Mouse (Mus musculus) G1E (cell line): Measurements from ENCODE around the gene Gpr27.

Source experiments
- CTCF ChIP-seq: IDR thresholded peaks from 2 replicates; pipeline ENCODE4 v1.5.1; 2012; ENCODE audit warnings: low read depth, low read length, inconsistent platforms, mixed read lengths
- GATA1 ChIP-seq: IDR thresholded peaks from 2 replicates; pipeline ENCODE4 v1.6.1; 2012; ENCODE audit warnings: borderline replicate concordance, low read length, inconsistent platforms, mixed read lengths
- GATA2 ChIP-seq: IDR thresholded peaks from 2 replicates; pipeline ENCODE4 v1.6.1; 2012; ENCODE audit warnings: low read depth, low read length, inconsistent platforms, borderline replicate concordance
- POLR2AphosphoS5 ChIP-seq: IDR thresholded peaks from 2 replicates; pipeline ENCODE4 v1.6.1; 2012; ENCODE audit warnings: low read depth, low read length, inconsistent platforms; ENCODE audit not compliant: insufficient replicate concordance
- TAL1 ChIP-seq: conservative IDR thresholded peaks from 2 replicates; pipeline ENCODE4 v1.6.1; 2012; ENCODE audit warnings: low read depth, low read length, inconsistent platforms, mixed read lengths

DNA sequence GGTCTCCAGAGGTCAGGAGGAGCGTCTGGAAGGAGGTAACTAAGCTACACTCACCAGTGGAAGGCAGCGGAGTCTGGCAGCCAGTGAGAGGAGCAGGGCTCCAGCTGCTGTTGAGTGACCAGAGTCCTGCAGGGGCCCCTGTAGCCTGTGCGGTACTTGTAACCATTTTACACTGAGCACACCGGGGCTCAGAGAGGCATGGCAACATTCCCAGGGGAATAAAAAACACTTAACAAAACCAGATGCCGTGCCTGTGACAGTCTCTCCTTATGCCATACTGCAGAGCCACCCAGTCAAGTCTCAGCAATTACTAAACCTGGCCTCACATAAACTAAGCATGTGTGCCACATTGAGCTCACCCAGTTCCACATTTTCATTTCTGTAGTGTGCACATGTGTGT, 38.1 kb upstream of the Gpr27 start:
- TF ChIP-seq CTCF, result no peak
- TF ChIP-seq TAL1, result no peak
- TF ChIP-seq GATA1, result no peak
- TF ChIP-seq POLR2AphosphoS5, result no peak
- TF ChIP-seq GATA2, result no peak
